Mouse (Mus musculus) neural tube, embryonic 13.5 days (tissue): ENCODE measurements around the gene Camta1. TPM values are rescaled to one million over a fixed set of nuclear protein-coding genes. Genes with fewer than 3 reads are reported as not detected.

Experiments used
- ATAC-seq: fragments of 200-750 bp; cut with Nextera tagmentation; 2 replicates; pipeline ENCODE4 v1.8.0; 2017; ENCODE audit warnings: low read depth, mild to moderate bottlenecking, moderate TSS enrichment, moderate library complexity
- H3K27ac ChIP-seq: fragments of 300-500 bp; sonication (generic); replicated peaks from 2 replicates; pipeline ENCODE4 v1.5.1; 2015; ENCODE audit warnings: moderate library complexity, mild to moderate bottlenecking, inconsistent platforms
- H3K27me3 ChIP-seq: fragments of 300-500 bp; sonication (generic); 2 replicates; pipeline ENCODE4 v1.6.1; 2015; ENCODE audit warnings: mild to moderate bottlenecking, inconsistent platforms
- H3K36me3 ChIP-seq: fragments of 300-500 bp; sonication (generic); 2 replicates; pipeline ENCODE4 v1.6.1; 2015; ENCODE audit warnings: mild to moderate bottlenecking, inconsistent platforms
- H3K4me1 ChIP-seq: fragments of 300-500 bp; sonication (generic); replicated peaks from 2 replicates; pipeline ENCODE4 v1.6.1; 2015; ENCODE audit warnings: inconsistent platforms
- H3K4me2 ChIP-seq: fragments of 300-500 bp; sonication (generic); 2 replicates; pipeline ENCODE4 v1.6.1; 2015; ENCODE audit warnings: inconsistent platforms, mild to moderate bottlenecking, moderate library complexity
- H3K4me3 ChIP-seq: fragments of 300-500 bp; sonication (generic); 2 replicates; pipeline ENCODE4 v1.5.1; 2015; ENCODE audit warnings: mild to moderate bottlenecking, inconsistent platforms
- H3K9ac ChIP-seq: fragments of 300-500 bp; sonication (generic); 2 replicates; pipeline ENCODE4 v1.6.1; 2015; ENCODE audit warnings: moderate library complexity, mild to moderate bottlenecking, inconsistent platforms
- H3K9me3 ChIP-seq: fragments of 300-500 bp; sonication (generic); 2 replicates; pipeline ENCODE4 v1.6.1; 2016; ENCODE audit warnings: inconsistent platforms
- WGBS: fragments of 180-500 bp; shearing (Covaris S2); methylation state at CpG from one replicate; pipeline ENCODE4 v1.1.7; 2015; 5-methylcytosine and 5-hydroxymethylcytosine counted together
- polyA plus RNA-seq: library from polyadenylated mRNA; unstranded; fragments of >200 nt; fragmentation: Nextera tagmentation; extraction: Ambion mirVana; gene quantifications from 2 replicates; pipeline ENCODE4 v1.2.1, GENCODE M21; 2015

Camta1 gene
- polyA plus RNA-seq, 1 experiment from 2014 or later: 165 TPM

GRCm38 (mm10) chr4:151337543-151337942 lies 524.1 kb downstream of the Camta1 start:
- Histone ChIP-seq H3K4me3 (no peak overlapping the region), H3K27ac (no peak overlapping the region), H3K4me2 (no peak overlapping the region), H3K4me1 (peaks cover 16% of the 10 kb centered on the region), H3K9me3 (no peaks in the 10 kb centered on the region), H3K27me3 (no peaks in the 10 kb centered on the region), H3K9ac (no peak overlapping the region), H3K36me3 (no peaks in the 10 kb centered on the region)
- WGBS: 27% methylated on average over 11 of the region's 11 CpGs
- ATAC-seq: no peak

- Histone ChIP-seq H3K4me2 (no peak overlapping the region), H3K27ac (no peak overlapping the region), H3K27me3 (no peaks in the 10 kb centered on the region), H3K9ac (no peak overlapping the region), H3K36me3 (no peaks in the 10 kb centered on the region), H3K4me1 (peaks cover 21% of the 10 kb centered on the region), H3K4me3 (no peak overlapping the region), H3K9me3 (no peaks in the 10 kb centered on the region)
- 85% methylated on average over 13 of the region's 13 CpGs for WGBS
- no peak for ATAC-seq
Measured at GRCm38 (mm10) chr4:151336413-151336812, 525.3 kb downstream of the Camta1 start.

- Histone ChIP-seq H3K4me1 (peaks cover 21% of the 10 kb centered on the region), H3K27me3 (no peaks in the 10 kb centered on the region), H3K9me3 (no peaks in the 10 kb centered on the region), H3K36me3 (no peaks in the 10 kb centered on the region), H3K4me2 (no peak overlapping the region), H3K4me3 (no peak overlapping the region), H3K9ac (no peak overlapping the region), H3K27ac (peak overlapping the region; percentile 13; the same call in 1 of the 2 replicates)
- WGBS: 47% methylated on average over 23 of the region's 23 CpGs
- ATAC-seq: 0 out of 2 replicates have a peak, but pooled peaks have one; percentile 44
Measured at GRCm38 (mm10) chr4:151334951-151335742, 526.5 kb downstream of the Camta1 start.

GRCm38 (mm10) chr4:151332074-151332849 lies 529.4 kb downstream of the Camta1 start:
- no peak for ATAC-seq
- no peak overlapping the region for H3K9ac ChIP-seq
- no peaks in the 10 kb centered on the region for H3K9me3 ChIP-seq
- H3K4me2 ChIP-seq: no peak overlapping the region
- H3K27ac ChIP-seq: 0 out of 2 replicates have a peak overlapping the region, but pooled peaks have one; percentile 18
- no peaks in the 10 kb centered on the region for H3K27me3 ChIP-seq
- 78% methylated on average over 19 of the region's 19 CpGs for WGBS
- H3K36me3 ChIP-seq: no peaks in the 10 kb centered on the region
- peaks cover 14% of the 10 kb centered on the region for H3K4me1 ChIP-seq
- no peak overlapping the region for H3K4me3 ChIP-seq

GRCm38 (mm10) chr4:151330983-151331382 lies 530.7 kb downstream of the Camta1 start:
- 61% methylated on average over 8 of the region's 8 CpGs for WGBS
- peaks cover 11% of the 10 kb centered on the region; the same call in 1 of the 2 replicates for H3K4me1 ChIP-seq

GRCm38 (mm10) chr4:151328071-151328470 lies 533.6 kb downstream of the Camta1 start:
- Histone ChIP-seq H3K4me3 (no peak overlapping the region), H3K27ac (no peak overlapping the region), H3K9me3 (no peaks in the 10 kb centered on the region), H3K9ac (no peak overlapping the region), H3K27me3 (no peaks in the 10 kb centered on the region), H3K4me1 (peaks cover 7% of the 10 kb centered on the region; the same call in 1 of the 2 replicates), H3K36me3 (no peaks in the 10 kb centered on the region), H3K4me2 (no peak overlapping the region)
- 72% methylated on average over 6 of the region's 6 CpGs for whole genome bisulfite sequencing
- ATAC-seq: no peak

More at GRCm38 (mm10) chr4:151330983-151331382, 530.7 kb downstream of the Camta1 start:
- no peak for ATAC-seq
- H3K27me3 ChIP-seq: no peaks in the 10 kb centered on the region
- no peaks in the 10 kb centered on the region for H3K9me3 ChIP-seq
- no peak overlapping the region for H3K4me2 ChIP-seq
- H3K9ac ChIP-seq: no peak overlapping the region
- no peak overlapping the region for H3K27ac ChIP-seq
- no peaks in the 10 kb centered on the region for H3K36me3 ChIP-seq
- no peak overlapping the region for H3K4me3 ChIP-seq

GRCm38 (mm10) chr4:151326971-151327686 lies 534.5 kb downstream of the Camta1 start:
- Histone ChIP-seq H3K4me1 (peaks cover under 1% of the 10 kb centered on the region; the same call in 1 of the 2 replicates), H3K4me2 (no peak overlapping the region), H3K9me3 (no peaks in the 10 kb centered on the region), H3K27ac (0 out of 2 replicates have a peak overlapping the region, but pooled peaks have one; percentile 14), H3K4me3 (no peak overlapping the region), H3K27me3 (no peaks in the 10 kb centered on the region), H3K36me3 (no peaks in the 10 kb centered on the region), H3K9ac (no peak overlapping the region)
- 90% methylated on average over 8 of the region's 8 CpGs for WGBS
- ATAC-seq: no peak

GRCm38 (mm10) chr4:151316428-151316827 lies 545.2 kb downstream of the Camta1 start:
- WGBS: 81% methylated on average over 10 of the region's 10 CpGs

GRCm38 (mm10) chr4:151315726-151316125 lies 546.0 kb downstream of the Camta1 start:
- H3K4me1 ChIP-seq: peaks cover 12% of the 10 kb centered on the region
- H3K9me3 ChIP-seq: no peaks in the 10 kb centered on the region
- no peaks in the 10 kb centered on the region for H3K36me3 ChIP-seq
- ATAC-seq: no peak
- WGBS: 62% methylated on average over 10 of the region's 10 CpGs
- no peak overlapping the region for H3K9ac ChIP-seq
- H3K27me3 ChIP-seq: no peaks in the 10 kb centered on the region
- H3K4me3 ChIP-seq: no peak overlapping the region
- no peak overlapping the region for H3K4me2 ChIP-seq
- no peak overlapping the region for H3K27ac ChIP-seq

More at GRCm38 (mm10) chr4:151316428-151316827, 545.2 kb downstream of the Camta1 start:
- H3K9ac ChIP-seq: no peak overlapping the region
- no peak for ATAC-seq
- H3K4me3 ChIP-seq: no peak overlapping the region
- no peak overlapping the region for H3K27ac ChIP-seq
- H3K9me3 ChIP-seq: no peaks in the 10 kb centered on the region
- H3K4me1 ChIP-seq: peaks cover 6% of the 10 kb centered on the region
- H3K36me3 ChIP-seq: no peaks in the 10 kb centered on the region
- no peaks in the 10 kb centered on the region for H3K27me3 ChIP-seq
- no peak overlapping the region for H3K4me2 ChIP-seq

- Histone ChIP-seq H3K27me3 (no peaks in the 10 kb centered on the region), H3K36me3 (no peaks in the 10 kb centered on the region), H3K9me3 (no peaks in the 10 kb centered on the region), H3K4me3 (no peak overlapping the region), H3K9ac (0 out of 2 replicates have a peak overlapping the region, but pooled peaks have one; percentile 12), H3K27ac (peak overlapping the region; percentile 59), H3K4me2 (no peak overlapping the region), H3K4me1 (peaks cover 36% of the 10 kb centered on the region)
- 83% methylated on average over 8 of the region's 8 CpGs for WGBS
- ATAC-seq: no peak
Measured at GRCm38 (mm10) chr4:151310773-151311172, 550.9 kb downstream of the Camta1 start.

- peak overlapping the region; percentile 12; the same call in 1 of the 2 replicates for H3K9ac ChIP-seq
- H3K4me1 ChIP-seq: peaks cover 37% of the 10 kb centered on the region
- no peaks in the 10 kb centered on the region for H3K27me3 ChIP-seq
- no peak overlapping the region for H3K4me3 ChIP-seq
- H3K4me2 ChIP-seq: no peak overlapping the region
- H3K27ac ChIP-seq: peak overlapping the region; percentile 59
- no peaks in the 10 kb centered on the region for H3K36me3 ChIP-seq
- peak; percentile 41; the same call in 1 of the 2 replicates for ATAC-seq
- no peaks in the 10 kb centered on the region for H3K9me3 ChIP-seq
- WGBS: 46% methylated on average over 12 of the region's 12 CpGs
Measured at GRCm38 (mm10) chr4:151310056-151310685, 551.5 kb downstream of the Camta1 start.
